Mouse (Mus musculus) intestine, postnatal 0 days (tissue): ENCODE results near the gene Crabp2. TPM values are rescaled to one million over a fixed set of nuclear protein-coding genes. Genes with fewer than 3 reads are reported as not detected.

Experiments
- ATAC-seq: fragments of 200-750 bp; cut with Nextera tagmentation; 2 replicates; pipeline ENCODE4 v1.8.0; 2017; ENCODE audit warnings: mild to moderate bottlenecking, moderate TSS enrichment, moderate library complexity
- H3K27ac ChIP-seq: fragments of 300-500 bp; sonication (generic); 2 replicates; pipeline ENCODE4 v1.5.1; 2014; ENCODE audit warnings: mild to moderate bottlenecking, low read depth, low read length, moderate library complexity
- H3K27me3 ChIP-seq: fragments of 300-500 bp; sonication (generic); replicated peaks from 2 replicates; pipeline ENCODE4 v1.6.1; 2014; ENCODE audit warnings: low read length, mixed read lengths; ENCODE audit not compliant: control insufficient read depth, insufficient read depth
- H3K36me3 ChIP-seq: fragments of 300-500 bp; sonication (generic); 2 replicates; pipeline ENCODE4 v1.6.1; 2014; ENCODE audit warnings: mild to moderate bottlenecking, moderate library complexity; ENCODE audit not compliant: control insufficient read depth, insufficient read depth
- H3K4me1 ChIP-seq: fragments of 300-500 bp; sonication (generic); replicated peaks from 2 replicates; pipeline ENCODE4 v1.6.1; 2014; ENCODE audit warnings: antibody characterized with exemption, low read length, mixed read lengths; ENCODE audit not compliant: control insufficient read depth, insufficient read depth
- H3K4me2 ChIP-seq: fragments of 300-500 bp; sonication (generic); replicated peaks from 2 replicates; pipeline ENCODE4 v1.6.1; 2014; ENCODE audit warnings: low read depth, mild to moderate bottlenecking, moderate library complexity
- H3K4me3 ChIP-seq: fragments of 300-500 bp; sonication (generic); 2 replicates; pipeline ENCODE4 v1.5.1; 2014; ENCODE audit warnings: low read depth, low read length
- H3K9ac ChIP-seq: fragments of 300-500 bp; sonication (generic); 2 replicates; pipeline ENCODE4 v1.6.1; 2014; ENCODE audit warnings: mild to moderate bottlenecking, low read depth, low read length
- H3K9me3 ChIP-seq: fragments of 300-500 bp; sonication (generic); 2 replicates; pipeline ENCODE4 v1.6.1; 2016; ENCODE audit warnings: mixed run types; ENCODE audit not compliant: control insufficient read depth
- CTCF ChIP-seq: sonication (generic); IDR thresholded peaks from 2 replicates; pipeline ENCODE4 v1.5.1; 2016; ENCODE audit warnings: low read depth, mild to moderate bottlenecking, control low read depth, antibody characterized with exemption, moderate library complexity
- WGBS: fragments of 180-500 bp; shearing (Covaris S2); extraction: QIAGEN DNeasy Blood & Tissue Kit; methylation state at CpG from one replicate; pipeline ENCODE4 v1.1.7; 2014; 5-methylcytosine and 5-hydroxymethylcytosine counted together
- polyA plus RNA-seq: library from polyadenylated mRNA; unstranded; fragments of >200 nt; fragmentation: Nextera tagmentation; extraction: Ambion mirVana; gene quantifications from 2 replicates; pipeline ENCODE4 v1.2.1, GENCODE M21; 2015

The Crabp2 gene
- polyA plus RNA-seq, 1 experiment from 2014 or later = 1.9 TPM

DNA sequence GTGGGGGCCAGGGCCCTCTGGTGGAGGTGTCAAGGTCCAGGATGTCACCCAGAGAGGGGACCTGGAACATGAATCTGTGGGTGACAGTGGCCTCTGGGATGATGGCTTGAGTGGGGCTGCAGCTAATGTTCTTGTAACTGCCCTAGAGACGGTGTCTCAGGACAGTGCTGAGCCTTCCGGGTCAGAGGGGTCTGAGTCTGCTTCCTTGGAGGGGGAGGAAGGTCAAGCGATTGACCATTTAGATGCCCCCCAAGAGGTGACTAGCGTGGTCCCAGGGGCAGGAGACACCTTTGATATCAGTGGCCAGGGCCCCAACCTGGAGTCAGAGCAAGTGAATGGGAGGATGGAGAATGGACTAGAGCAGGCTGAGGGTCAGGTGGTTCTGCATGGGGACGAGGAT, 31.0 kb downstream of the Crabp2 start:
- no peak for ATAC-seq
- Histone ChIP-seq H3K9me3 (no peaks in the 10 kb centered on the region), H3K27me3 (no peaks in the 10 kb centered on the region), H3K9ac (no peak overlapping the region), H3K27ac (no peak overlapping the region), H3K36me3 (peaks cover 20% of the 10 kb centered on the region), H3K4me1 (peaks cover 32% of the 10 kb centered on the region), H3K4me2 (no peak overlapping the region), H3K4me3 (no peak overlapping the region)
- WGBS = 86% methylated on average over 5 of the region's 5 CpGs
- no peak for TF ChIP-seq CTCF

DNA sequence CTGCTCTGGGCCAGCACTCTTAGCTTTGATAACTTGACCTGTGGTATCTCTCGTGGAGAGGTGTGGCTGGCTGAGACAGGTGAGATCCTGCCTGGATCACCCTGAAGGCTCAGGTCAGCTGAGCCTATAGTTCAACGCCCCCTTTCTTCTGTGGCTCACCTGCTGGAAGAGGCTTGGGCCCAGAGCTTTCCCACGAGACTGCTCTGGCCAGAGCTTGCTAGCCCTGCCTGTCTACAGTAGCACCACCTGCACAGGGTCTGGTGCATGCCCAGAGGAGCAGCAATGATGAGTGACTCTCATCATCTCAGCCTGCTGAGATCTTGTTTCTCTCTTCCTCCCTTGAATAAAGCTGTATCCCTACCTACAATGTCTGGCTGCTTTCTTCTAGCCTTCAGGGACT, 31.6 kb downstream of the Crabp2 start:
- no peak for TF ChIP-seq CTCF
- Histone ChIP-seq H3K9me3 (no peaks in the 10 kb centered on the region), H3K9ac (no peak overlapping the region), H3K27me3 (no peaks in the 10 kb centered on the region), H3K4me1 (peaks cover 30% of the 10 kb centered on the region), H3K27ac (peak overlapping the region; percentile 95; the same call in 1 of the 2 replicates), H3K4me2 (no peak overlapping the region), H3K36me3 (peaks cover 20% of the 10 kb centered on the region), H3K4me3 (no peak overlapping the region)
- ATAC-seq = no peak
- 35% methylated on average over 3 of the region's 3 CpGs for WGBS

DNA sequence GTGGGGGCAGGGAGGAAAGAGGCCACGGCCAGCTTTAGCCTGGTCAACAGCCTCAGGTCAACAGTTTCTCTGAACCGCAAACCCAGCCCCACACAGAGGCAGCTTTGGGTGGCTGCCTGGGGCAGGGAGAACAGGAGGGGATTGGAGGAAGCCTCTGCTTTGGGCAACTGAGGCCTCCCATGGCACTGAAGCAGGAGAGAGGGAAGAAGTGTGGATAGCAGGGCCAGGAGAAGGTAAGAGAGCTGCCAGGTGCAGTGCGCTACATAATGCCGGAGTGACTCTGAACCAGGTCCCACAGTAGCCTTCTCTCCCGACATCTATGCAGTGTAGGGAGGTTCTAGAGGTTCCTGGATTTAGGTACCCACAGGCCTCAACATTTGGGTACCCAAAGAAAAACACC, 32.3 kb downstream of the Crabp2 start:
- H3K4me2 ChIP-seq = no peak overlapping the region
- no peak overlapping the region for H3K4me3 ChIP-seq
- H3K9ac ChIP-seq = no peak overlapping the region
- no peak for ATAC-seq
- H3K27me3 ChIP-seq = no peaks in the 10 kb centered on the region
- H3K4me1 ChIP-seq = peaks cover 37% of the 10 kb centered on the region
- peak overlapping the region; percentile 95; the same call in 1 of the 2 replicates for H3K27ac ChIP-seq
- no peaks in the 10 kb centered on the region for H3K9me3 ChIP-seq
- TF ChIP-seq CTCF = no peak
- H3K36me3 ChIP-seq = peaks cover 16% of the 10 kb centered on the region
- 73% methylated on average over 5 of the region's 5 CpGs for WGBS

DNA sequence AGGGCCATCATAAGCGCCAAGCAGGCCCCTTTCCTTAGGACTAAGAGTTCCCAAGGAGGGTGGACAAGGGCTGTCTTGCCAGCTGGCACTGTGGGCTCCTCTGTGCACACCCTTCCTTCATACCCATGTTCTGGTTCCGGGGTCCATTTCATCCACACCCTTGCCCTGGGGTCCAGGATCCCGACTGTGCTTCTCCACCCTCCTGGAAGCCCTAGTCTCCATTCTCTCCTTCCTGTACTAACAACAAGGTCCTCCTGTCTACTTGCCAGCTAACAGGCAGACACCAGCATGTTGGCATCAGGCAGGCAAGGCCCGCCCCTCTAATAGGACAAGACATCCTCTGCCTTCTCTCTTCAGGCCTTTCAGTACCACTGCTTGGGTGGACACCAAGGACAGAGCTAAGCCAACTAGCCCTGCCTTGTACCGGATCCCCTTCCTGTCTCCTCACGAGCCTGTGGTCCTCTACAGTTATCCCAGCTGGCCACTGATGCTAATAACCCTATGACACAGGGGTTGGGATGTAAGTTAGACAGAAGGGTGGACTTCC, 32.8 kb downstream of the Crabp2 start:
- H3K27ac ChIP-seq = peak overlapping the region; percentile 95
- H3K27me3 ChIP-seq = no peaks in the 10 kb centered on the region
- 86% methylated on average over 6 of the region's 6 CpGs for WGBS
- peaks cover 14% of the 10 kb centered on the region for H3K36me3 ChIP-seq
- no peak for ATAC-seq
- H3K4me2 ChIP-seq = no peak overlapping the region
- H3K4me3 ChIP-seq = no peak overlapping the region
- H3K9ac ChIP-seq = 0 out of 2 replicates have a peak overlapping the region, but pooled peaks have one; percentile 24
- no peaks in the 10 kb centered on the region for H3K9me3 ChIP-seq
- H3K4me1 ChIP-seq = peaks cover 39% of the 10 kb centered on the region
- TF ChIP-seq CTCF = no peak

DNA sequence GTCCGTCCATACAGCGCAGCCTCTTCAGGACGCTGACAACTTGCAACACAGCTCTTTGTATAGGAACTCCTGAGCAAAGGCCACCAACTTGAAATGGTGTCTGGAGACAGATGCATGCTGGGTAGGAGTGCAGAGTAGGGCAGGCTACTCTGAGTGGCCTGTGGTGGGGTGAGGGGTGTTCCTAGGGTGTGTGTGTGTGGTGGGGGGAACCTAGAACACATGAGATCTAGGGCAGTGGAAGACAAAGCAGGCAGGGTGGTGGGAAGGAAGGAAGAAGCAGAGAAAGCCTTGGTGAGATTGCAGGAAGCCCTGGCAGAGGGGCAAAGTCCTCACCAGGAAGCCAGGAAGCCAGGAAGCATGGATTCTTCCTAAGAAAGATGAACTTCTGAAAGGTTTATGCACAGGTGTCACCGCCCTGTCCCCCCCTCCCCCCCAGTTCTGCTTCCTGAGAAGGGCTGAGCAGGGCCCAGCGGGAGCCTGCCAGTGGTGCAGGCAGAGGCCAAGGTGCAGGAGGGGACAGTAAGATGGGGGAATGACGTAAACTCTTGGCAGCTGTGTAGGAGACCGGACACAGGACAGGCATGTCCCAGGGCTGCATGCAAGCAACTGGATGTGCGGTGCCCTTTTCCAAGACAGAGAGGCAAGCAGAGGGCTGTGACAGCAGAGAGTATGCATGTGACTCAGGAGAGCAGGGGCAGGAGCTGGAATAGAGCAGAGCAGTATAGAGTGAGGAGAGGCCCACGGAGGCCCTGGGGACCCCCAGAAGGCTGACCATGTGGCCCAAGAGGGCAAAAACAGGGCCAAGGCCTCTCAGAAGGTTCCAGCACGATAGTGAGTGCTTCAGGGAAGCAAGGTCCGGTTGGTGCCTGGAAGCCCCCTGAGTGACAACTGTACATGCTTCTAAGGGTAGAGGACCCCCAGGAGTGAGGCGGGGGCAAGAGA, 33.7 kb downstream of the Crabp2 start:
- peak overlapping the region; percentile 24; the same call in 1 of the 2 replicates for H3K9ac ChIP-seq
- peaks cover 39% of the 10 kb centered on the region for H3K4me1 ChIP-seq
- H3K4me2 ChIP-seq = peak overlapping the region; percentile 49
- H3K4me3 ChIP-seq = no peak overlapping the region
- peak overlapping the region; percentile 95 for H3K27ac ChIP-seq
- TF ChIP-seq CTCF = no peak
- peak; percentile 81 for ATAC-seq
- 17% methylated on average over 12 of the region's 12 CpGs for WGBS
- H3K27me3 ChIP-seq = no peaks in the 10 kb centered on the region
- H3K9me3 ChIP-seq = no peaks in the 10 kb centered on the region
- peaks cover 8% of the 10 kb centered on the region; the same call in 1 of the 2 replicates for H3K36me3 ChIP-seq

DNA sequence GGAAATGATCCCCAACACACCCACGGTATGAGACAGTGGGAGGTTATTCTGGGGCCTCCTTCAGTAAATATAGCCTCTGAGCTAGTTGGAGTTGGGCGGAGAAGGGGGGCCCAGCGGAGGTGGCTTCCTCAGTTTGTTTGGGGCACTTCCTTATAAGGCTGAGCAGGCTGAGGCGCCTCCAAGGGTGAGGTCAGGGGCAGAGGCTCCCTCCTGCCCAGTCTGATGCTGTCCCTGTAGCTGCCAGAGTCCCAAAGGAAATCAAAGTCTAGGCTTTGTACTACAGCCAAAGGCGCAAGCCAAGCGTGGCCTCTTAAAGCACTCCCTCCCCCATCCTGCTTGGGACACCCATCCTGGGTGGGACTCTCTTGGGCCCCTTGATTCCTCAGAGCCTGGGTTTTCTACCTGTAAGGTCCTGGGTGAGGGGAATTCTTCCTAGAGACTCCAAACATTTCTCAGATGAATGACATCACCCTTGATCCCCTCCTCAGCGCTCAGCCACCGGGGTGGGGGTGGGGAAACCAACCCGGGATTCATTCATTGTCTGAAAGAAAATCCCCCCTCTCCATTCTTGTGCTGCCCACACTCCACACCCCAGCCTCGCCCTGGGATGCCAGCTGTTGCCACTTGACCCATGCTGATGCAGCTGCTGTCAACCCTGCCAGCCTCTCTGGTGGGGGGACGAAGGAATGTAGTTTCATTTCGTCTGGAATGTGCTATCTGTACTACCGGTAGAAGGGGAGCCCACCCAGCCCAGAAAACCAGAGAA, 34.6 kb downstream of the Crabp2 start:
- Histone ChIP-seq H3K4me3 (no peak overlapping the region), H3K9me3 (no peaks in the 10 kb centered on the region), H3K4me2 (peak overlapping the region; percentile 49), H3K27me3 (peaks cover 4% of the 10 kb centered on the region; the same call in 1 of the 2 replicates), H3K9ac (peak overlapping the region; percentile 24; the same call in 1 of the 2 replicates), H3K27ac (peak overlapping the region; percentile 95), H3K36me3 (peaks cover 3% of the 10 kb centered on the region; the same call in 1 of the 2 replicates), H3K4me1 (peaks cover 42% of the 10 kb centered on the region)
- WGBS = 6% methylated on average over 13 of the region's 13 CpGs
- peak; percentile 81 for ATAC-seq
- no peak for TF ChIP-seq CTCF
